Mouse (Mus musculus): ENCODE measurements around the gene Csnk2a2.

Gene Csnk2a2

GRCm38 (mm10) chr8:95490006-95490405, at the start of gene Csnk2a2:
TSS of gene Csnk2a2 (minus strand) at chr8:95490039.
- DNase-seq (ENCODE audit: low spot score), result no peak

GRCm38 (mm10) chr8:95539487-95539886, 49.6 kb upstream of the Csnk2a2 start:
- DNase-seq (ENCODE audit: low spot score), result no peak

- DNase-seq (ENCODE audit: low spot score), result peak; percentile 50
Observed at GRCm38 (mm10) chr8:95533584-95534387, 43.9 kb upstream of the Csnk2a2 start, which contains the start of gene Ccdc113. TSS of gene Ccdc113 (plus strand) at chr8:95534085.

- no peak for DNase-seq (ENCODE audit: low spot score)
Observed at GRCm38 (mm10) chr8:95532206-95532605, 42.4 kb upstream of the Csnk2a2 start.

- no peak for DNase-seq (ENCODE audit: low spot score)
Observed at GRCm38 (mm10) chr8:95528750-95529310, 39.0 kb upstream of the Csnk2a2 start.

GRCm38 (mm10) chr8:95528194-95528593, 38.4 kb upstream of the Csnk2a2 start:
- DNase-seq (ENCODE audit: low spot score), result no peak

- no peak for DNase-seq (ENCODE audit: low spot score)
Observed at GRCm38 (mm10) chr8:95523991-95524390, 34.2 kb upstream of the Csnk2a2 start.

- DNase-seq (ENCODE audit: low spot score), result no peak
Observed at GRCm38 (mm10) chr8:95516928-95517327, 27.1 kb upstream of the Csnk2a2 start.

GRCm38 (mm10) chr8:95513219-95513618, 23.4 kb upstream of the Csnk2a2 start:
- DNase-seq (ENCODE audit: low spot score), result no peak

GRCm38 (mm10) chr8:95512257-95512656, 22.4 kb upstream of the Csnk2a2 start:
- no peak for DNase-seq (ENCODE audit: low spot score)

- no peak for DNase-seq (ENCODE audit: low spot score)
Observed at GRCm38 (mm10) chr8:95506245-95506644, 16.4 kb upstream of the Csnk2a2 start.

- DNase-seq (ENCODE audit: low spot score), result no peak
Observed at GRCm38 (mm10) chr8:95505606-95506005, 15.8 kb upstream of the Csnk2a2 start.

- DNase-seq (ENCODE audit: low spot score), result no peak
Observed at GRCm38 (mm10) chr8:95504835-95505234, 15.0 kb upstream of the Csnk2a2 start.

- DNase-seq (ENCODE audit: low spot score), result no peak
Observed at GRCm38 (mm10) chr8:95502431-95502830, 12.6 kb upstream of the Csnk2a2 start.

- DNase-seq (ENCODE audit: low spot score), result no peak
Observed at GRCm38 (mm10) chr8:95500436-95500835, 10.6 kb upstream of the Csnk2a2 start.

GRCm38 (mm10) chr8:95499266-95500064, 9.6 kb upstream of the Csnk2a2 start:
- DNase-seq (ENCODE audit: low spot score), result no peak

GRCm38 (mm10) chr8:95497821-95498220, 8.0 kb upstream of the Csnk2a2 start:
- no peak for DNase-seq (ENCODE audit: low spot score)

- DNase-seq (ENCODE audit: low spot score), result no peak
Observed at GRCm38 (mm10) chr8:95496420-95496819, 6.6 kb upstream of the Csnk2a2 start.

GRCm38 (mm10) chr8:95495444-95495843, 5.6 kb upstream of the Csnk2a2 start:
- no peak for DNase-seq (ENCODE audit: low spot score)

GRCm38 (mm10) chr8:95492057-95492456, 2.2 kb upstream of the Csnk2a2 start:
- DNase-seq (ENCODE audit: low spot score), result no peak

- peak; percentile 78 for DNase-seq (ENCODE audit: low spot score)
Observed at GRCm38 (mm10) chr8:95488698-95489332, 1.0 kb downstream of the Csnk2a2 start.
